Mouse (Mus musculus) bone marrow, adult 2 months (tissue): ENCODE results near the gene Gsto1. TPM values are rescaled to one million over a fixed set of nuclear protein-coding genes. Genes with fewer than 3 reads are reported as not detected.
A peak's percentile ranks its signal among the peaks of the same experiment; 100 is the strongest.

Source experiments
- H3K27ac ChIP-seq: fragments of 200-500 bp; 2 replicates; pipeline ENCODE4 v1.5.1; 2012; ENCODE audit warnings: low read depth, mild to moderate bottlenecking, control low read depth, inconsistent platforms, low read length; ENCODE audit not compliant: control insufficient read depth, poor library complexity, insufficient read depth
- H3K4me1 ChIP-seq: fragments of 200-500 bp; 2 replicates; pipeline ENCODE4 v1.6.1; 2011; ENCODE audit warnings: low read length; ENCODE audit not compliant: control insufficient read depth, insufficient read depth
- H3K4me3 ChIP-seq: fragments of 200-500 bp; replicated peaks from 2 replicates; pipeline ENCODE3; 2011; ENCODE audit warnings: mild to moderate bottlenecking, low read depth, low read length, control low read depth; ENCODE audit not compliant: control insufficient read depth
- CTCF ChIP-seq: fragments of 200-500 bp; IDR thresholded peaks from 2 replicates; pipeline ENCODE4 v1.5.1; 2011; ENCODE audit warnings: low read length, control low read depth; ENCODE audit not compliant: control insufficient read depth, insufficient read depth
- POLR2A ChIP-seq: fragments of 200-500 bp; IDR thresholded peaks from 2 replicates; pipeline ENCODE4 v1.6.1; 2011; ENCODE audit warnings: low read depth, mild to moderate bottlenecking, control low read depth, low read length, borderline replicate concordance; ENCODE audit not compliant: control insufficient read depth
- WGBS: fragments of 180-500 bp; shearing (Covaris S2); methylation state at CpG from one replicate; pipeline ENCODE4 v1.1.7; 2018; 5-methylcytosine and 5-hydroxymethylcytosine counted together
- polyA plus RNA-seq: library from polyadenylated mRNA; stranded (reverse); fragments of >200 nt; gene quantifications from 2 replicates; pipeline ENCODE4 v1.2.4, GENCODE M21; 2011; ENCODE audit warnings: low replicate concordance; ENCODE audit not compliant: missing spikeins, insufficient read depth, insufficient read length

Gsto1 gene
- polyA plus RNA-seq, 1 experiment, result 34.2 TPM

DNA sequence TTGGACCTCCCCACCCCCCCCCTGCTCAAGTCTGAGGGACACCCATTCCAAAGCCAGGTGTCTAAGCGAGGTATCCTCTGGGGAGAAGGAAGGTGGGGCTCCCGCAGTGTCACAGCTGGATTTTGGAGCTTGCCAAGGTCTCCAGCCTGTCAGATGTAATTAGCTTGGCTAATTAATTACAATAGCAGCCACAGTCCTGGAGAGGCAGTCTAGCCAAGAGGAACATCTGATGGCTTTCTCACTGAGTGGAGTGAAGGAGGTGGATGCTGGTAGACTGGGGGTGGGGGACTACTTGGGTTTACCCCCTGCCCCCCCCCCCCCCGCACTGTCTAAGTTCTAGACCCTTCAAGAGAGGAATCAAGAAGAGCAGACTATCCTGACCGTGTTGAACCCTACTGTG is 48.9 kb downstream of the Gsto1 start:
- Histone ChIP-seq H3K4me3 (no peak overlapping the region), H3K4me1 (peaks cover 15% of the 10 kb centered on the region), H3K27ac (no peak overlapping the region)
- 73% methylated on average over 4 of the region's 4 CpGs for WGBS
- TF ChIP-seq CTCF (no peak), POLR2A (no peak)

GRCm38 (mm10) chr19:47905081-47905480 is 50.3 kb downstream of the Gsto1 start:
- Histone ChIP-seq H3K4me1 (peaks cover 17% of the 10 kb centered on the region), H3K4me3 (peak overlapping the region; percentile 14), H3K27ac (peak overlapping the region; percentile 83)
- TF ChIP-seq CTCF (no peak), POLR2A (no peak)
- WGBS, result 11% methylated on average over 4 of the region's 4 CpGs

GRCm38 (mm10) chr19:47905603-47906002 is 50.8 kb downstream of the Gsto1 start:
- Histone ChIP-seq H3K27ac (peak overlapping the region; percentile 83), H3K4me3 (peak overlapping the region; percentile 24), H3K4me1 (peaks cover 19% of the 10 kb centered on the region)
- no peak for TF ChIP-seq POLR2A
- no peak for TF ChIP-seq CTCF
- 17% methylated on average over 5 of the region's 5 CpGs for WGBS

- Histone ChIP-seq H3K4me1 (peaks cover 23% of the 10 kb centered on the region), H3K4me3 (no peak overlapping the region), H3K27ac (no peak overlapping the region)
- TF ChIP-seq CTCF, result no peak
- no peak for TF ChIP-seq POLR2A
- WGBS, result 83% methylated on average over 9 of the region's 9 CpGs
Observed at GRCm38 (mm10) chr19:47907596-47907995, 52.8 kb downstream of the Gsto1 start.

DNA sequence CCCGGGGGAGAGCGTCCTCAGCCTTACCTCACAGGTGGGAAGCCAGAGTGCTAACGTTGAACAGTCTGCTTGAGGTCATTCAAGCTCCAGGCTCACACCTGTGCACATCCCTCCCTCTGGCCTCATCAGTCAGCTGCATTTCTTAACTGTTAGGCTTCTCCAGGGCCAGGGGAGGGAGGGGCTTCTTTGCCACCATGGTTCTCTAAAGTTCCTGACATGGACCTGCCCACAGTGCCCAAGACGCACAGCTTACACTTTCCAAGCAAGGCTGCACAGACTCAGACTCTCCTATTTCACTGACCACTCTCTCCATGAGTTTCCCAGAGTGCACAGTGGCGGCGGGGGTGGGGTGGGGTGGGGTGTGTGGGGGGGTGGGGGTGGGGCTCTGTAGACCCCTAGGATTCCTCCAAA is 54.2 kb downstream of the Gsto1 start:
- TF ChIP-seq POLR2A (no peak), CTCF (no peak)
- Histone ChIP-seq H3K27ac (peak overlapping the region; percentile 59), H3K4me1 (peaks cover 23% of the 10 kb centered on the region), H3K4me3 (peak overlapping the region; percentile 41)
- WGBS, result 51% methylated on average over 6 of the region's 6 CpGs

GRCm38 (mm10) chr19:47909387-47910116 is 54.8 kb downstream of the Gsto1 start:
- Histone ChIP-seq H3K4me1 (peaks cover 21% of the 10 kb centered on the region), H3K27ac (peak overlapping the region; percentile 91)
- no peak for TF ChIP-seq POLR2A
- TF ChIP-seq CTCF, result no peak

DNA sequence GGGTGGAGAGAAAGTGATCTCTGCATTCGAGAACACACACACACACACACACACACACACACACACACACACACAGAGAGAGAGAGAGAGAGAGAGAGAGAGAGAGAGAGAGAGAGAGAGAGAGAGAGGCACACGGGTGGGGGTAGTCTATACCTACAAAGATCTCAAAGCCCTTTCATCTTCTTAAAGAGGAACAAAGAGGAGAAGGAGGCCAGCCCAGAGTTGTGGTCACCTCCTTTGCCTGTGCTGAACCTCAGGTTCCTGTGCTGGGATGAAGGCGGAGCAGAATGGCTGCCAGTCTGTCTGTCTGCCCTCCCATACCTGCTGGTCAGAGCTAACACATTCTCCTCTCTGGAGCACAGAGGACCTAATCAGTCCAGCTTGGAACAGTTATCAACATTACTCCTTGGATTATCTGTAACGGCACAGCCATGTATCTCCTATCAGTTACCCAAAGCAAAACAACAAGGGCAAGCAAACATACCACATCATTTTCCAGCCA is 55.4 kb downstream of the Gsto1 start:
- Histone ChIP-seq H3K4me3 (peak overlapping the region; percentile 54), H3K27ac (peak overlapping the region; percentile 91), H3K4me1 (peaks cover 20% of the 10 kb centered on the region)

More at GRCm38 (mm10) chr19:47909387-47910116, 54.8 kb downstream of the Gsto1 start:
- H3K4me3 ChIP-seq, result peak overlapping the region; percentile 67
- 12% methylated on average over 10 of the region's 10 CpGs for WGBS

GRCm38 (mm10) chr19:47910751-47911150 is 56.0 kb downstream of the Gsto1 start:
- no peak for TF ChIP-seq POLR2A
- 60% methylated on average over 4 of the region's 4 CpGs for whole genome bisulfite sequencing
- Histone ChIP-seq H3K4me3 (no peak overlapping the region), H3K27ac (peak overlapping the region; percentile 91), H3K4me1 (peaks cover 17% of the 10 kb centered on the region)

More for the DNA sequence above, 55.4 kb downstream of the Gsto1 start:
- TF ChIP-seq POLR2A (no peak), CTCF (no peak)
- 5% methylated on average over 4 of the region's 4 CpGs for WGBS

- 84% methylated on average over 7 of the region's 7 CpGs for WGBS
Observed at GRCm38 (mm10) chr19:47913344-47913743, 58.6 kb downstream of the Gsto1 start.

More at GRCm38 (mm10) chr19:47913344-47913743, 58.6 kb downstream of the Gsto1 start:
- Histone ChIP-seq H3K4me1 (peaks cover 15% of the 10 kb centered on the region), H3K27ac (no peak overlapping the region), H3K4me3 (no peak overlapping the region)
- TF ChIP-seq POLR2A, result no peak
- TF ChIP-seq CTCF, result no peak
